Mouse (Mus musculus): Measurements from ENCODE around the gene Nell2.

GRCm38 (mm10) chr15:95527461-95527947 is 855 bp downstream of the Nell2 start:
- TF ChIP-seq CTCF (IDR thresholded peaks at IDR 0.05) (no peak), EP300 (IDR thresholded peaks at IDR 0.05) (no peak)

All from lung, postnatal 0 days (tissue).